Mouse (Mus musculus) midbrain, postnatal 0 days (tissue): ENCODE results near the gene 1110057P08Rik. TPM values are rescaled to one million over a fixed set of nuclear protein-coding genes. Genes with fewer than 3 reads are reported as not detected.
"Not testable (repeated sequence)": the region's sequence is repeated elsewhere in the genome, so short reads cannot be mapped to it uniquely, and the experiment has no call there.

ENCODE experiments used
- ATAC-seq: fragments of 200-750 bp; cut with Nextera tagmentation; 2 replicates; pipeline ENCODE4 v1.8.0; 2017; ENCODE audit warnings: moderate number of reproducible peaks, mild to moderate bottlenecking, moderate TSS enrichment, moderate library complexity; ENCODE audit not compliant: low FRiP score
- DNase-seq: peaks from one replicate; pipeline ENCODE4 v3.0.0-alpha.2; 2015; ENCODE audit warnings: low spot score
- H3K27ac ChIP-seq: fragments of 300-500 bp; sonication (generic); 2 replicates; pipeline ENCODE4 v1.5.1; 2014; ENCODE audit warnings: low read depth, mild to moderate bottlenecking, low read length, mixed read lengths
- H3K27me3 ChIP-seq: fragments of 300-500 bp; sonication (generic); 2 replicates; pipeline ENCODE4 v1.6.1; 2014; ENCODE audit warnings: low read length, control low read depth, mixed read lengths; ENCODE audit not compliant: insufficient read depth
- H3K36me3 ChIP-seq: fragments of 300-500 bp; sonication (generic); 2 replicates; pipeline ENCODE4 v1.6.1; 2014; ENCODE audit warnings: low read length, control low read depth, mixed read lengths; ENCODE audit not compliant: insufficient read depth
- H3K4me1 ChIP-seq: fragments of 300-500 bp; sonication (generic); 2 replicates; pipeline ENCODE4 v1.6.1; 2014; ENCODE audit warnings: mild to moderate bottlenecking, control low read depth, antibody characterized with exemption, low read length, mixed read lengths; ENCODE audit not compliant: insufficient read depth
- H3K4me2 ChIP-seq: fragments of 300-500 bp; sonication (generic); 2 replicates; pipeline ENCODE4 v1.6.1; 2014; ENCODE audit warnings: low read depth, mild to moderate bottlenecking, low read length, mixed read lengths; ENCODE audit not compliant: poor library complexity, severe bottlenecking
- H3K4me3 ChIP-seq: fragments of 300-500 bp; sonication (generic); 2 replicates; pipeline ENCODE4 v1.5.1; 2014; ENCODE audit warnings: low read depth, mild to moderate bottlenecking, low read length, moderate library complexity
- H3K9ac ChIP-seq: fragments of 300-500 bp; sonication (generic); replicated peaks from 2 replicates; pipeline ENCODE4 v1.6.1; 2014; ENCODE audit warnings: mild to moderate bottlenecking, low read length, moderate library complexity, mixed read lengths; ENCODE audit not compliant: poor library complexity, severe bottlenecking
- H3K9me3 ChIP-seq: fragments of 300-500 bp; sonication (generic); 2 replicates; pipeline ENCODE4 v1.6.1; 2016; ENCODE audit warnings: low read length, control low read depth
- CTCF ChIP-seq: IDR thresholded peaks from 2 replicates; pipeline ENCODE4 v1.5.1; 2016; ENCODE audit warnings: antibody characterized with exemption, mild to moderate bottlenecking
- WGBS: fragments of 180-500 bp; shearing (Covaris S2); extraction: QIAGEN DNeasy Blood & Tissue Kit; methylation state at CpG from one replicate; pipeline ENCODE4 v1.1.7; 2014; 5-methylcytosine and 5-hydroxymethylcytosine counted together
- polyA plus RNA-seq: library from polyadenylated mRNA; unstranded; fragments of >200 nt; fragmentation: Nextera tagmentation; extraction: Ambion mirVana; gene quantifications from 2 replicates; pipeline ENCODE4 v1.2.1, GENCODE M21; 2015
- total RNA-seq: library from RNA; depleted of rRNA; stranded (reverse); fragments of >200 nt; gene quantifications from 2 replicates; pipeline ENCODE4 v1.2.3, GENCODE M21; 2014; rRNA removed

The 1110057P08Rik gene
- total RNA-seq (not detected in 2 replicates), polyA plus RNA-seq (not detected in 2 replicates)

DNA sequence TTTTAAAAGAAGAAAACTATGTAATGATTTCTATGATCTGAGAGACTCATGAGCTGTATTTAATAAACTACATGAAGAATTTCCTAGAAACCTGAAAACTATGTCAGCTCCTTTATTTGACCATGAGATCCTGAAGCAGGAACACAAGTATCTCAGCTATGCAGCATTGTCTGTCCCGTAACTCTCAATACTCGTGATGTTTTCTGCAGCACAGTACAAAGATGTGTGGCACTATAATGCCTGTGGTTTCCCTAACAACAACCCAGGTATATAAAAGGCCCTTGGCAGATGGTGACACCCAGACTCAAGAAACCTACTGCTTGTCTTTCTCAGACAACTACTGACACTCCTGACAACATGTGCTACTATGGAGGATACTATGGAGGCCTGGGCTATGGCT is at the start of gene 1110057P08Rik:
TSS of gene 1110057P08Rik (plus strand) at position 301 of the 400 bp plus-strand sequence.
- no peak within 1 kb of the TSS for H3K27ac ChIP-seq
- H3K9me3 ChIP-seq, result no peaks in the 10 kb centered on the region
- DNase-seq (no peak), ATAC-seq (no peak)
- H3K36me3 ChIP-seq, result no peaks in the 10 kb centered on the region
- no peak within 1 kb of the TSS for H3K4me2 ChIP-seq
- no peak within 1 kb of the TSS for H3K9ac ChIP-seq
- TF ChIP-seq CTCF, result no peak
- no peaks in the 10 kb centered on the region for H3K27me3 ChIP-seq
- no peaks in the 10 kb centered on the region for H3K4me1 ChIP-seq
- WGBS, result 80% methylated on average over 2 of the region's 2 CpGs
- no peak within 1 kb of the TSS for H3K4me3 ChIP-seq

DNA sequence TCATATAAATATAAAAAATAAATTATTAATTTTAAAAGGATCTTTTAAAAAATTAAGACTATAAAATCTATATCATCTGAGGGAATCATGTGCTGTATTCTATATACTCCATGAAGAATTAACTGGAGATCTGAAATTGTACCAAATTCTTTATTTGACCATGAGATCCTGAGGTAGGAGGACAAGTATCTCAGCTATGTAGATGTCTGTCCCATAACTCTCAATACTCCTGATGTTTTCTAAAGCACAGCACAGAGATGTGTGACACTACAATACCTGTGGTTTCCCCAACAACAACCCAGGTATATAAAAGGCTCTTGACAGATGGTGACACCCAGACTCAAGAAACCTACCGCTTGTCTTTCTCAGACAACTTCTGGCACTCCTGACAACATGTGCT is 34.0 kb upstream of the 1110057P08Rik start, which contains the start of gene Gm6358:
TSS of gene Gm6358 (plus strand) at position 301 of the 400 bp plus-strand sequence.
- H3K9me3 ChIP-seq, result no peaks in the 10 kb centered on the region

DNA sequence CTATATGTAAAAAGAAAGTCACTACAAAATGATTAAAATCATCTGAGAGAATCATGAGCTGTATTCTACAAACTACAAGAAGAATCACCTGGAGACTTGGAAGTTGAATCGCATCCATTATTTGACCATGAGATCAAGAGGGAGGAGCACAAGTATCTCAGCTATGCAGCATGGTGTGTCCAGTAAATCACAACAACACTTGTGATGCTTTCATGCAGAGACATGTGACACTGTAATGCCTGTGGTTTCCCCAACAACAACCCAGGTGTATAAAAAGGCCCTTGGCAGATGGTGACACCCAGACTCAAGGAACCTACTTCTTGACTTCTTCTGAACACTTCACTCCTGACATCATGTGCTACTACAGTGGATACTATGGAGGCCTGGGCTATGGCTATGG is 23.7 kb upstream of the 1110057P08Rik start, which contains the start of gene Gm10061:
TSS of gene Gm10061 (plus strand) at position 301 of the 400 bp plus-strand sequence.
- Histone ChIP-seq H3K36me3 (no peaks in the 10 kb centered on the region), H3K9ac (no peak within 1 kb of the TSS), H3K9me3 (0 out of 2 replicates have a peak, but pooled peaks cover 5% of the 10 kb centered on the region), H3K4me2 (no peak within 1 kb of the TSS), H3K4me3 (no peak within 1 kb of the TSS), H3K27ac (no peak within 1 kb of the TSS), H3K27me3 (no peaks in the 10 kb centered on the region), H3K4me1 (no peaks in the 10 kb centered on the region)
- DNase-seq (no peak), ATAC-seq (no peak)
- WGBS, result 97% methylated on average over 1 of the region's 1 CpGs
- no peak for TF ChIP-seq CTCF

More for the DNA sequence above, 34.0 kb upstream of the 1110057P08Rik start, which contains the start of gene Gm6358:
- no peaks in the 10 kb centered on the region for H3K36me3 ChIP-seq
- no peaks in the 10 kb centered on the region for H3K4me1 ChIP-seq
- no peak within 1 kb of the TSS for H3K4me2 ChIP-seq
- ATAC-seq (no peak), DNase-seq (no peak)
- 89% methylated on average over 1 of the region's 1 CpGs for WGBS
- H3K27ac ChIP-seq, result no peak within 1 kb of the TSS
- no peak within 1 kb of the TSS for H3K4me3 ChIP-seq
- no peak within 1 kb of the TSS for H3K9ac ChIP-seq
- no peak for TF ChIP-seq CTCF
- no peaks in the 10 kb centered on the region for H3K27me3 ChIP-seq

DNA sequence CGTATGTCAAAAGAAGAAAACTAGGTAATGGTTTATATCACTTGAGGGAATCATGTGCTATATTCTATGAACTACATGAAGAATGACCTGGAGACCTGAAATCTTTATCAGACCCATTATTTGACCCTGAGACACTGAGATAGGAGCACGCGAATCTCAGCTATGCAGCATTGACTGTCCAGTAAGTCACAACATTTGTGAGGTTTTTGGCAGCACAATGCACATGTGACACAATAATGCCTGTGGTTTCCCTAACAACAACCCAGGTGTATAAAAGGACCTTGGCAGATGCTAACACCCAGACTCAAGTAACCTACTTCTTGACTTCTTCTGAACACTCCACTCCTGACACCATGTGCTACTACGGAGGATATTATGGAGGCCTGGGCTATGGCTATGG is 16.9 kb upstream of the 1110057P08Rik start, which contains the start of gene Gm9789:
TSS of gene Gm9789 (plus strand) at position 301 of the 400 bp plus-strand sequence.
- Histone ChIP-seq H3K36me3 (no peaks in the 10 kb centered on the region), H3K4me2 (no peak within 1 kb of the TSS), H3K27me3 (no peaks in the 10 kb centered on the region), H3K4me1 (no peaks in the 10 kb centered on the region), H3K4me3 (no peak within 1 kb of the TSS), H3K9ac (no peak within 1 kb of the TSS), H3K27ac (no peak within 1 kb of the TSS), H3K9me3 (no peaks in the 10 kb centered on the region)
- TF ChIP-seq CTCF, result no peak
- WGBS, result 91% methylated on average over 4 of the region's 4 CpGs
- no peak for ATAC-seq
- no peak for DNase-seq

DNA sequence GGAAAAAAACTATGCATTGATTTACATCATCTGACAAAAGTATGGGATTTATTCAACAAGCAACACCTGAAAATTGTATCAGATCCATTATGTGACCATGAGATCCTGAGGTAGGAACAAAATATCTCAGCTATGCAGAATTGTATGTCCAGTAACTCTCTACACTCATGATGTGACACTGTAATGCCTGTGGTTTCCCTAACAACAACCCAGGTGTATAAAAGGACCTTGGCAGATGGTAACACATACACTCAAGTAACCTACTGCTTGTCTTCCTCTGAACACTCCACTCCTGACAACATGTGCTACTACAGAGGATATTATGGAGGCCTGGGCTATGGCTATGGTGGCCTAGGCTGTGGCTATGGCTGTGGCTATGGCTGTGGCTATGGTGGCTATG is 5.3 kb upstream of the 1110057P08Rik start, which contains the start of gene Gm7735:
TSS of gene Gm7735 (plus strand) at position 301 of the 400 bp plus-strand sequence.
- not testable (repeated sequence) for ATAC-seq, H3K27me3 ChIP-seq, H3K9ac ChIP-seq, H3K9me3 ChIP-seq, H3K4me3 ChIP-seq, DNase-seq, H3K27ac ChIP-seq, H3K36me3 ChIP-seq, H3K4me1 ChIP-seq, H3K4me2 ChIP-seq

DNA sequence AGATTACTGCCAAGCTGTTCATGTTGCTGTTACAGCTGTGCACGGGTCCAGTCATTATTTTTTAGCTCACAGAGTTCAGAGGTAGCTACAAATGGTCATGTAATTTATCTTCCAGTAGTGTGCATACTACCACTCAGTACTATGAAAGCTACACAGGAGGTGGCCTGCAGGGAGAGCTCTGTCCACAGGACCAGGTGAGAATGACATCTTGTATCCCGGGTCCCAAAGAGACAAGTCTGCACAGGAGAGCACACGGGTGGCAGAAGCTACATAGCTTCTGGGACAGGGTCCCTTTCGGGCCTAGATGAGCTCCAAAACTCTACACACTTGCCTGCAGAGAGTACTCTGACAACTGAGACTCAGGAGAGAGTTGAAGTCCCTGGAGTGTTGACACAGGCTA is 14.1 kb downstream of the 1110057P08Rik start:
- H3K4me2 ChIP-seq, result no peak overlapping the region
- H3K27me3 ChIP-seq, result no peaks in the 10 kb centered on the region
- H3K4me1 ChIP-seq, result no peaks in the 10 kb centered on the region
- H3K27ac ChIP-seq, result no peak overlapping the region
- H3K4me3 ChIP-seq, result no peak overlapping the region
- H3K9me3 ChIP-seq, result no peaks in the 10 kb centered on the region
- ATAC-seq (no peak), DNase-seq (no peak)
- 84% methylated on average over 4 of the region's 4 CpGs for WGBS
- H3K36me3 ChIP-seq, result no peaks in the 10 kb centered on the region
- TF ChIP-seq CTCF, result no peak
- H3K9ac ChIP-seq, result no peak overlapping the region
